Mouse (Mus musculus): Measurements from ENCODE around the gene Prpf38b. TPM values are rescaled to one million over a fixed set of nuclear protein-coding genes. Genes with fewer than 3 reads are reported as not detected.

The Prpf38b gene
- 21.5 and 23.9 TPM in 2 replicates for polyA plus RNA-seq (2015; fragmentation: Nextera tagmentation; extraction: Ambion mirVana)

DNA sequence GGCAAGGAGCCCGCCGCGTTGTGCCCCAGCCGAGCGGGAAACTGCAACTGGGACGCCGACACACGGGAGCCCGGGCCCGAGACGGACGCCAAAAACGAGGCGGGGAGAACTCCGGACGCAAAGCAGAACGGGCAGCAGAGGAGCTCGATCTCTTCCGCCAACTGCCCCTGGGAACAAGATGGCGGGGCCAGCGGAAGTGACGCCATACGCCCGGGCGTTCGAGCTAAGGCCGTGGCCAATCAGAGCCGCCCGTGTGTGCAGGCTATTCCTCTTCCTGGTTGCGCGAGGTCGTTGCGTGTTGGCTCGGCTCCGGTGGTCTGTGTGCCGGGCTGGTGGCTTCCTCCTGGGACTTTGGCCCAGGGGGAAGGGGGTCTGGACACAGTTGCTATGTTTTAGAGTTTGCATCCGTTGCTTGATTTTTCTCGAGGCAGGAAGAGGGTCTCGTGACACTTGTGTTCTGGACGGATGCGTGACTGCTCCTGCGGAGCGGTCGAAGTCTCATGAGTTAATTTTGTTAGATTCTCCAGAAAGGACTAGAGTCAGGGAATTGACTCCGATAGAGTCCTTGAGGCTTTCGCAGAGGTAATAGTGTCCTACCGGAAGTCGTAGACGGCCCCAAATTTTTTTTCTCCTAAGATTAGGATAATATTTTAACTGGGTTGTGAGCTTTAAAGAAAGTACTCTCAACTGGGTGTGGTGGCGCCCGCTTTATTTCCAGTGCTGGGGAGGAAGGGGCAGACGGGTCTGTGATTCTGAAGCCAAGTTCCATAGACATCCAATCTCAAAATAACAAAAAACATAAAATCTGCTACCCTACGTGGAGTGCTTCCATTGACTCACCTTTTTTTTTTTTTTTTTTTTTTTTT lies at the start of gene Prpf38b:
Gene Prpf38b (minus strand): TSS at position 180 of the 866 bp plus-strand sequence.
- peak; percentile 97 for DNase-seq
- no peak for TF ChIP-seq EP300 (IDR thresholded peaks at IDR 0.05; ENCODE audit: low read depth)
- no peak for TF ChIP-seq CTCF (IDR thresholded peaks at IDR 0.05; ENCODE audit: low read depth)
- H3K27me3 ChIP-seq (ENCODE audit: insufficient read depth, low read length): no peaks in the 10 kb centered on the region
- 2% methylated on average over 53 of the region's 53 CpGs for WGBS (ENCODE audit: insufficient replicate concordance)
- H3K4me2 ChIP-seq (ENCODE audit: low read depth, low read length): peak within 1 kb of the TSS; percentile 83
- peak within 1 kb of the TSS; percentile 84 for H3K9ac ChIP-seq (replicated peaks)
- peak; percentile 97 for ATAC-seq
- peak within 1 kb of the TSS; percentile 99 for H3K27ac ChIP-seq (ENCODE audit: low read depth)
- peaks cover 8% of the 10 kb centered on the region for H3K4me1 ChIP-seq (ENCODE audit: insufficient read depth)
- peak within 1 kb of the TSS; percentile 77 for H3K4me3 ChIP-seq (ENCODE audit: low read depth, low read length)
- no peaks in the 10 kb centered on the region for H3K9me3 ChIP-seq (ENCODE audit: low read length)
- peaks cover 20% of the 10 kb centered on the region for H3K36me3 ChIP-seq (replicated peaks; ENCODE audit: insufficient read depth, low read length)

DNA sequence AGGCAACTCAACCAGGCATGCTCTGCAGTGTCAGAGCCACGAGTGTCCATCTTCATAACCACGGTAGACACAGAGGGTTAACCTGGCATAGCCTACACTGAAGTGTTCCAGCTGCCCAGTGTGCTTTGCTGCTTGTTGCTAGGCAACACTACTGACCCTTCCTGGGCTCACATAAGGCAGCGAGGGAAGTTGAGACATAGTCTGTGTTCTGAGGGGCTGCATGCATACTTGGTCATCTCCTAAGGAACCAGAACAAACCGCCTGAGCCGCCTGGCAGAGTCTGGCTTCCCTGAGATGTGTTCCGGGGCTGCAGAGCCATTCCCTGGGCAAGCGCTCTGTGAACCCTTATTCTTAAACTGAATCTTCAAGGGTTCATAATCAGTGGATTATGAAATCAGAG lies 49.7 kb upstream of the Prpf38b start:
- Histone ChIP-seq H3K9me3 (ENCODE audit: low read length) (no peaks in the 10 kb centered on the region), H3K4me3 (ENCODE audit: low read depth, low read length) (no peak overlapping the region), H3K27ac (ENCODE audit: low read depth) (no peak overlapping the region), H3K4me1 (ENCODE audit: insufficient read depth) (no peaks in the 10 kb centered on the region), H3K36me3 (replicated peaks; ENCODE audit: insufficient read depth, low read length) (no peaks in the 10 kb centered on the region), H3K27me3 (ENCODE audit: insufficient read depth, low read length) (no peaks in the 10 kb centered on the region), H3K9ac (replicated peaks) (no peak overlapping the region), H3K4me2 (ENCODE audit: low read depth, low read length) (no peak overlapping the region)
- WGBS (ENCODE audit: insufficient replicate concordance): 59% methylated on average over 7 of the region's 7 CpGs
- TF ChIP-seq EP300 (IDR thresholded peaks at IDR 0.05; ENCODE audit: low read depth): no peak
- TF ChIP-seq CTCF (IDR thresholded peaks at IDR 0.05; ENCODE audit: low read depth): no peak
- DNase-seq (no peak), ATAC-seq (no peak)

GRCm38 (mm10) chr3:108959680-108960295 lies 48.3 kb upstream of the Prpf38b start:
- WGBS (ENCODE audit: insufficient replicate concordance): 70% methylated on average over 13 of the region's 13 CpGs

GRCm38 (mm10) chr3:108957976-108958375 lies 46.4 kb upstream of the Prpf38b start:
- TF ChIP-seq EP300 (IDR thresholded peaks at IDR 0.05; ENCODE audit: low read depth) (no peak), CTCF (IDR thresholded peaks at IDR 0.05; ENCODE audit: low read depth) (no peak)

More at GRCm38 (mm10) chr3:108959680-108960295, 48.3 kb upstream of the Prpf38b start:
- H3K27me3 ChIP-seq (ENCODE audit: insufficient read depth, low read length): no peaks in the 10 kb centered on the region
- no peaks in the 10 kb centered on the region for H3K4me1 ChIP-seq (ENCODE audit: insufficient read depth)
- no peak overlapping the region for H3K4me2 ChIP-seq (ENCODE audit: low read depth, low read length)
- ATAC-seq (no peak), DNase-seq (no peak)
- no peak overlapping the region for H3K9ac ChIP-seq (replicated peaks)
- H3K4me3 ChIP-seq (ENCODE audit: low read depth, low read length): no peak overlapping the region
- H3K9me3 ChIP-seq (ENCODE audit: low read length): no peaks in the 10 kb centered on the region
- no peak for TF ChIP-seq EP300 (IDR thresholded peaks at IDR 0.05; ENCODE audit: low read depth)
- no peak for TF ChIP-seq CTCF (IDR thresholded peaks at IDR 0.05; ENCODE audit: low read depth)
- no peak overlapping the region for H3K27ac ChIP-seq (ENCODE audit: low read depth)
- no peaks in the 10 kb centered on the region for H3K36me3 ChIP-seq (replicated peaks; ENCODE audit: insufficient read depth, low read length)

DNA sequence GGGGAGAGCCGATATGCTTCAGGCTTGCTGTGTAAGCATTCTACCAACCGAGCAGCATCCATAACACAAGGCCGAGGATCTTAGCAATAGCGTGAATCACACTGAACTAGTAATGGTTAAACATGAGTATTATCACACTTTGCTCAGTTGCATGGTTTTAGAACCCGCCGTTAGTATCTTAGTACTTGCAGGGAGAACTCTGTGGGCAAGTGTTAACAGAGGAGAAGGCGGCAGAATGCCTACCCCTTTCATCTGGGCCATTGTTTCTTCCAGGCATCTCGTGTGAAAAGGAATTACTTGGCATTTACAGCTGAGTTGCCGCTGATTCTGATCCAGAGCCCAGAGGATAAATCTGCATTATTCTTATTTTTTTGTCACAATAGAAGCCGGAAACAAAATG lies 29.5 kb upstream of the Prpf38b start:
- ATAC-seq (no peak), DNase-seq (no peak)
- Histone ChIP-seq H3K9me3 (ENCODE audit: low read length) (no peaks in the 10 kb centered on the region), H3K4me3 (ENCODE audit: low read depth, low read length) (no peak overlapping the region), H3K27me3 (ENCODE audit: insufficient read depth, low read length) (no peaks in the 10 kb centered on the region), H3K4me1 (ENCODE audit: insufficient read depth) (no peaks in the 10 kb centered on the region; the same call in 1 of the 2 replicates), H3K4me2 (ENCODE audit: low read depth, low read length) (no peak overlapping the region), H3K27ac (ENCODE audit: low read depth) (no peak overlapping the region), H3K9ac (replicated peaks) (no peak overlapping the region), H3K36me3 (replicated peaks; ENCODE audit: insufficient read depth, low read length) (no peaks in the 10 kb centered on the region)
- 85% methylated on average over 10 of the region's 10 CpGs for WGBS (ENCODE audit: insufficient replicate concordance)
- TF ChIP-seq CTCF (IDR thresholded peaks at IDR 0.05; ENCODE audit: low read depth): no peak
- TF ChIP-seq EP300 (IDR thresholded peaks at IDR 0.05; ENCODE audit: low read depth): no peak

More at GRCm38 (mm10) chr3:108957976-108958375, 46.4 kb upstream of the Prpf38b start:
- Histone ChIP-seq H3K36me3 (replicated peaks; ENCODE audit: insufficient read depth, low read length) (no peaks in the 10 kb centered on the region), H3K9ac (replicated peaks) (no peak overlapping the region), H3K27me3 (ENCODE audit: insufficient read depth, low read length) (no peaks in the 10 kb centered on the region), H3K4me3 (ENCODE audit: low read depth, low read length) (no peak overlapping the region), H3K27ac (ENCODE audit: low read depth) (no peak overlapping the region), H3K4me1 (ENCODE audit: insufficient read depth) (no peaks in the 10 kb centered on the region), H3K9me3 (ENCODE audit: low read length) (no peaks in the 10 kb centered on the region), H3K4me2 (ENCODE audit: low read depth, low read length) (no peak overlapping the region)
- DNase-seq (no peak), ATAC-seq (no peak)

- H3K27ac ChIP-seq (ENCODE audit: low read depth): no peak within 1 kb of the TSS
- DNase-seq (no peak), ATAC-seq (no peak)
- H3K9me3 ChIP-seq (ENCODE audit: low read length): no peaks in the 10 kb centered on the region
- no peak within 1 kb of the TSS for H3K9ac ChIP-seq (replicated peaks)
- H3K4me1 ChIP-seq (ENCODE audit: insufficient read depth): no peaks in the 10 kb centered on the region; the same call in 1 of the 2 replicates
- H3K4me2 ChIP-seq (ENCODE audit: low read depth, low read length): peak within 1 kb of the TSS; percentile 18; the same call in 1 of the 2 replicates
- no peaks in the 10 kb centered on the region for H3K36me3 ChIP-seq (replicated peaks; ENCODE audit: insufficient read depth, low read length)
- no peaks in the 10 kb centered on the region for H3K27me3 ChIP-seq (ENCODE audit: insufficient read depth, low read length)
- no peak for TF ChIP-seq CTCF (IDR thresholded peaks at IDR 0.05; ENCODE audit: low read depth)
- TF ChIP-seq EP300 (IDR thresholded peaks at IDR 0.05; ENCODE audit: low read depth): no peak
- no peak within 1 kb of the TSS for H3K4me3 ChIP-seq (ENCODE audit: low read depth, low read length)
- 58% methylated on average over 42 of the region's 59 CpGs for WGBS (ENCODE audit: insufficient replicate concordance)
Observed at GRCm38 (mm10) chr3:108940001-108940633, 28.6 kb upstream of the Prpf38b start, which contains the start of gene Gm9857. Gene Gm9857 (minus strand): TSS chr3:108940445.
